Mouse (Mus musculus): ENCODE data around the gene Ruvbl1.
A peak's percentile ranks its signal among the peaks of the same experiment; 100 is the strongest.

Ruvbl1 gene

DNA sequence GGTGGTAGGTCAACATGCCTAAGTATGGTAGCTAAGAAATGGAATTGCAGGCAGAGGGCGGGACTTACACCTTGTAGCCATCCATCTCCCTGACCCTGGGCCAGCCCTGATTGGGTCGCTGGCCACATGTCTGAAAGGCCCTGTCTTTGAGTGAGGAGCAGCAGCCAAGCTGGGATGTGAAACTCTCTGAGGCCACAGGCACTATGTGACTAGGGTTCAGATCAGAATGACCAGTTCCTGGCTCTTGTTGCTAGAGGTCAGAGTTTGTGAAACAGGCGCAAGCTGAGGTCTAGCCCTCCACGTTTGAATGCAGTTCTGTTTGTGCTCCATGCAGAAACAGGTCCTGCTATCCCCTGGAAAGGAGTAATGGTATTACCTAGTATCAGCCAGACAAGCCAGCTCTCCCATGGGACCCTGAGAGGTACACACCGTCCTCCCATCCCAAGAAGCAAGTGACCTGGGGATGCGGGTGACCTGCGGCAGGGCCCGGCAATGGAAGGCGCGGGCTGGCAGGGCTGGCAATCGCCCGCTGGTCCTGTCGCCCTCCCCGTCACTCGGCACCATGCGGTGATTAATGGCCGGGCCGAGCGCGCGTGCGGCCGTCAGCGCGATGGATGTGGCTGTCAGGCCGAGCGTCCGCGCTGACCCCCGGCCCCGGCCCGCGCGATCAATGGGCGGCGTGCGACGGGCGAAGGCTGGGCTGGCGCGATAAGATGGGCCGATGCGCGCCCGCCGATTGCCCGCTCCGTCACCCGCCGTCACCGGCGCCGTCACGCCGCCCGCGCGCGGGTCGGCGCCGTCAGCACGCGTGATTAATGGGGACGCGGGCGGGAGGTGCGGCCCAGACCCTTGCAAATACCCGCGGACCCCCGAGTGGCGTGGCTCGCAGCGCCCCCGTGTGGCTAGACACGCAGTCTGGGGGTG, 34.5 kb downstream of the Ruvbl1 start:
- peak; percentile 79 for DNase-seq

DNA sequence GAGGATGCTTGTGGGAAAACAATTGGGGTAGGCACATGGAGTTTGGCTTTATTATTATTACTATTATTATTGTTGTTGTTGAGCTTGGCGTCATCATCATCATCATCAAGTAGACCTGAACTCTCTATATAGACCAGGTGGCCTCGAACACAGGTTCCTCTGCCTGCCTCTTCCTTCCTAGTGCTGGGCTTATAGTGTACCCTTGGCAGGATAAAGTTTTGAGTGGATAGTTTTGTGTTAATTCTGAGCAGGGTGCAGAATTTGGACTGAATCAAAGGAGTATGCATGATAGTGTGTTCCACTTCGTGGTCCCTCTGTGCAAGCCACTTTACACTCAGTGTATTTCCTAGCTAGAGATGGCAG, 35.2 kb downstream of the Ruvbl1 start:
- DNase-seq, result no peak

DNA sequence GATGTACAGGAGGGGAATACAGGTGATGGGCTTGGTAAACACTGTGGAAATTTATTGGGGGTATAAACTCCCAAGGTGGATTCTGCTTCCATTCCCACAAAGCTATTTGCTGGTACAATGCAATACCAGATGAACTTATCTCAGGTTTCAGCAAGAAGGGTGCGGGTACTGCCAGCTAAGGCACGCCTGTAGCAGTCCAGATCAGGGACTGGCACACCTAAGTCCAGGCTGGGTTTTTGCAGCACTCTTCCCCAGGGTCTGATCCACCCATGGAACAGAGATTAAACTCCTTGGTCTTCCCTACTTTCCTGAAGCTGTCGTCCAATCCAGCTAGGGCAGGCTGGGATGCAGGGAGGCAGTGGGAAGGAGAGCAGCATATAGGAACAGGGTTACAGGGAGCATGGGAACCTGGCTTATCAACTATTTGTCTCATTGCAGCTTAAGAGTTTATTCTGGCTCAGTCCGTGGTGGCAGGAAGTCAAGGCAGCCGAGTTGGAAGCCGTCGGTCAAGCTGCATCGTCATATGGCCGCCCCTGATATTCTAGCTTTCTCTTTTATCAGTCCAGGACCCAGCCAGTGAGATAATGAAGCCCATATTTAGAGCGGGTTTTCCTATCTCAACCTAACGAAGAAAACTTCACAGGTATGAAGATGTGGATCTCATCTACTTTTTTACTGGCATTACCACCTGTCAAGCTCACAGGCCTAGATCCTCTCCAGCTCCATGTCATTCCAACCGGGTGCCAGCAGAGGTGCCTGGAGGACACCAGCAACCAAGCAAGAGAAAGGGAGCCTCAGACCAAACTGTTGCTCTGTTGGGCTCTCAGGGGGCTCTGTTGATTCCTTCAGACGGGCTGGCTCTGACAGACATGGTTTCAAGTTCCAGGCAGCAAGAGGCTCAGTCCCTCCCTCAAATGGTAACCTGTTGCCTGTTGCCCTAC, 37.1 kb downstream of the Ruvbl1 start:
- DNase-seq, result no peak

DNA sequence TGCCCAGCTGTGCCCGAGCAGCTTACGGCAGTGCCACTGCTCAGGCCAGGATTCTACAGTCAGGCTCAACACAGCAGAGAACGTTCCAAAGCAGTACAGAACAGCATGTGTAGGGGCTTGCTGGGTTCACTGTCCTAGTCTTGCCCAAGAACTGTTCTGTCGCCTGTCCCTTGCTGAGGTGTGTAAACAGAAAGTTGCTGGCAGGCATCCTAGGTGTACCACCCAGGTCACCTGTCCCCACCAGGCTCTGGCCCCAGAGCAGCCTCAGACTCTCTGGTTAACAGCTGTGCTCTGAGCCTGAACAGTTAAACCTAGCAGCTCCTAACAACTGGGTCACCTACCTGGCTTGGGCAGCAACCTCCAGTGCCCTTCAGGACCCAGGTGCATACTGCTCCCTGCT, 37.8 kb downstream of the Ruvbl1 start:
- DNase-seq, result no peak

DNA sequence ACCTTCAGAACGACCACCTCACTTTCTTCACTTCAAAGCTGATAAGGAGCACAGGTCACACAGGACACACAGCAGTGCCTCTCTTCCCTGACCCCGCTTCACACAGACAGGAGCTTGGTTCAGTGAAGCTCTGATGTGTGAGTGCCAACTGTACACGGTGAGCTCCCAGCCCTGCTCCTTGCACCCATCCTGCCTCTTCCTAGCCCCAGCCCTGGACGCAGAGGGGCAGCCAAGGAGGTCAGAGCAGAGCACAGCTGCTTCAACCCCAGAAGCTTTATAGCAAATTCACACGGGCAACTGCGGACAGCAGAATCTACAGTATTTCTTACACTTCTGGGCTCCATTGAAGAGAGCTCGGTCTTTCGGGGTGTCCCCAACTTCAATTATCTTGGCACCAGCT, 48.8 kb downstream of the Ruvbl1 start:
- no peak for DNase-seq

DNA sequence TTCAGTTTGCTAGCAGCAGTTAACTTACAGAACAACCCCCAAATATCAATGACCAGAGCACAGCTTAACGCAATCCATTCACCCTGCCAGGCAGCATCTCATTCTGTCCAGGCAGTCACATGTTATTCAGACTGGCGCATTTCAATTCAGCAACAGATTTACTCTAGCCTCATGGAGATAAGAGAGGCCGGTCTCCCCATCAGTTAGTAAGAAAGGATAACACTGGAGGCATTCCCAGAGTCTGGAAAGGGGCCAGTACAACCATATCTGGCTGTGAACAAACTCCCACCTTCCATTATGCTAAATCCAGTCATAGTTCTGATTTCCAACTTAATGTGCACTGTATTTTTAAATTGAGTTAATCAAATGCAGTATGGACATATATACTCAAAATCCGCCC, 49.3 kb downstream of the Ruvbl1 start:
- no peak for DNase-seq

DNA sequence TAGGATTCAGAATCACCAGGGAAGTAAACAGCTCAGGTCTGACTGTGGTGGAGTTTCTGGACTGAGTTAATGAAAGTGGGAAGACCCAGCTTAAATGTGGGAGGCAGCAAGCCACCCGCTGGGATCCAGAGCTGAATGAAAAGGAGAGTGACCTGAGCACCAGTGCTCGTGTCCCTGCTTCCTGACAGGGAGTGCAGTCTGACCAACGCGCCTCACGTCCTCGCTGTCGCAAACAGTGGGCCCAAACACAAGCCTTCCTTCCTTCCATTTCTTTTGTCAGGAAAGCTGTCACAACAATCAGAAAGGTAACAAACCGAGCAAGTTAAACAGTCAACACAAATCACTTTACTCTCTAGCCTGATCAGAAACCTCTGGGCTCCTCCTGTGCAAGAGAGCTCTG, 50.8 kb downstream of the Ruvbl1 start:
- DNase-seq, result no peak

DNA sequence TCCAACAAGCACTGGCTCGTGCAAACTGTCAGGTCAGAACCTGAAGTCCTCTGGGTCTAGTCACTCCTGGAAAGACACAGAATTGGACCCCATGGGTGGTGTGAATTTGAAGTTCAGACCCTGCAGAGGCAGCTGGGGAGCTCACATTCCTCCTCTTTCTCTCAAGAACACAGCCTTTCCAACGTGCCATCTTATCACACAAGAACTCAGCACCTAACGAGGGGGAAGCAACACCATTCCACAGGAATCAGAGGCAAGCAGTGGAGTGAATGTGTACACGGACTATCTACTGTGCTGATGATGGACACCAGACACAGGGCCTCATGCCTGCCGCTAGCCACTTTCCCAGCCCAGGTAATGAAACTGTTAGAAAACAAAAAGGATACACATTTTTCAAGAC, 51.5 kb downstream of the Ruvbl1 start:
- no peak for DNase-seq

DNA sequence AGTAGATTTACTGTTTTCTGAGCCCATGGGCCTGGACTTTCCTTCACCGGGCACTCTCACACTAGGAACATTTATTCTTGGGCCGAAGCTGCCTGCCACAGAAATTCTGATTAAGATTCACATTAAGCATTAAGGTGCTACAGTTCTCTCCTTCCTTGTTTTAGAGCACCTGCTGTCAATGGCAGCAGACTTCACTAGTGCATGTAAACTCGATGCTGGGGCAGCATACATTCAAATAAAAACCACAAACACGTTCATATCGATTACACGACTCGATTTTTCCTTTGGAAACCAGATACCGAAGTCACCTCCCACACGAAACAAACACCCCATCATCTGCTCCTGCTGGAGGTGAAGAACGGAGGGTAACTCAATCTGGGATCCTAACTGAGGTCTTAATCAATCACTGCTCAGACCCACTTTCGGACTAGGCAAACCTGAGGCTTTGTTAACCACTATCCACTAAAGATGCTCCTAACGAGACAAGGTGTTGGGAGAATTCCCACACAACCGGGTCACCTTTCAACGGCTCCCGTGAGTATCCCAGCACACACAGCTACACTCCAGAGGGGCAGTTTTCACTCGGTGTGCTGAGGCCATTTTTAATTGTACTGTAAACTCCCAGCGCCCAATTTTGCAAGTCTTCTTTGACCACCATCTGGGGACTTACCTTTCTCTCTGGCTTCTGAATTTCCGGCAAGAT, 52.6 kb downstream of the Ruvbl1 start:
- no peak for DNase-seq

DNA sequence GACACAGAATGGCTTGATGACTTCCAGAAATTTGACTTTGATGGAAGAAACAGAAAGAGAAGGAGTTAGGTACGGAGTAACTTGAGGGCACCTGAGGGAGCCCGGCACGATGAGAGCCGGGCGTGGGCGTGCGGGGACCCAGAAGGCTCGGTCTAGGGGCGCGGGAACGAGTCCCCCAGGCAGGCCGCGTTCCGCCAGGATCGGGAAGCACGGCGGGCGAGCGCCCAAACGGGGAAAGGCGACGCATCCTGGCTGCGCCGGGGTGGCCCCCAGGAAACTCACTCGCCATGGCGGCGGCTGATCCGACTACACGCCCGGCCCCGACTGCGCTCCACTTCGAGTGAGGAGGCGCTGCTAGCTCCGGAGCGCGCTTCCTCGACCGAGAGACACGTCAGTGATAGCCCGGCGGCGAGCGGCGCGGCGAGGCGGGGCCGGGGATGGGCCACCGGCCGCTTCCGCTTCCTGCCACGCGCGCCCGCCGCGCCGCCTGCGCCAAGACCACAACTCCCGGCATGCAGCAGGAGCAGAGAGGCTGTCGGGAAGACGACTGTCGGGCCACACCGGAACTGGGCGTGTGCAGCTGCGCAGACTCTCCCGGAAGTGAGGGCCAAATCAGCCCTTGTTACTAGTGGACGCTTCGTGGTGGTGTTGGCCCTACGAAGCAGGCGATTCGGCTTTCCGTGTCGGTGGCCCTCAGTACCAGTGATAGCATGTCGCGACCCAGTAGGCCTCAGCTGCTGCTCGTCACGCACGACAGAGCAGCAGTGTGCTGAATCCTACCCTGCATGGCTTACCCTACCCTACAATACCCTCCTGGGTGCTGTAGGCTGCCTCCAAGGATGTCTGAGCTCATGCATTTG, 53.4 kb downstream of the Ruvbl1 start, which contains the start of gene Sec61a1:
TSS of gene Sec61a1 (minus strand) at position 502 of the 860 bp plus-strand sequence.
- DNase-seq, result peak; percentile 96

DNA sequence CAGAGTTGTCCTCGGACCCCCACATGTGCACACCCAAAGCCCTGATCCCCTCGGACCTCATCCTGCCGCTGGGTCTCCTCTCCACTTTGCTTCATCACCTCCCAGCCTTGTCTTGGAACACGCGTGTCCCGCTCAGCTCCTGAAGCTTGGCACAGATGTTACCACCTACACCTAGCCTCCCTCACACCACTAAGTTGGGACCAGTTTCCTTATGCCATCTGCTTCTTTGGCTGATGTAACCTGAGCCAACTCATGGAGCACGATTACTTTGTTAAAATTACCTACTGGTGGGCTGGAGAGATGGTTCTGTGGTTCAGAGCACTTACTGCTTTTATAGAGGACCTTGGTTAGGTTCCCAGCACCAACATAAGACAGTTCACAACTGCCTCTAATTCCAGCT, 56.6 kb downstream of the Ruvbl1 start:
- no peak for DNase-seq

DNA sequence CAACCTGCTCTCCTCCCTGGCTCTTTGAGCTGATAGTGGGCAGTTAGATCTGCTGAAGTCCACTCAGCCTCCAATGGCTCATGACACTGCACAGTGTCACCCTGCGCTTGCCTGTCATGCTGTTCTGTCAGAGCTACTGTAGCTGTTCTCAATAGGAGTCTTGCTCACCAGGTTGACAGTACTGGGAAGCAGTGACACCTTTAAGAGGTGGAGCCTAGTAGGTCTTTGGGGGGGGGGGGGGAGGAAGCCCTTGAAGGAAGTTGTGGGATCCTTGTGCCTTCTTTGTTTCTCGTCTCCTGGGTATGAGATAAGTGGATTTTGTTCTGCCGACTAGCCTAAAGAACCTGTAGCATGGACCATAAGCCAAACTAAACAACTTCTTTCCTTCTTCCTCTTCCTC, 57.4 kb downstream of the Ruvbl1 start:
- DNase-seq, result no peak

DNA sequence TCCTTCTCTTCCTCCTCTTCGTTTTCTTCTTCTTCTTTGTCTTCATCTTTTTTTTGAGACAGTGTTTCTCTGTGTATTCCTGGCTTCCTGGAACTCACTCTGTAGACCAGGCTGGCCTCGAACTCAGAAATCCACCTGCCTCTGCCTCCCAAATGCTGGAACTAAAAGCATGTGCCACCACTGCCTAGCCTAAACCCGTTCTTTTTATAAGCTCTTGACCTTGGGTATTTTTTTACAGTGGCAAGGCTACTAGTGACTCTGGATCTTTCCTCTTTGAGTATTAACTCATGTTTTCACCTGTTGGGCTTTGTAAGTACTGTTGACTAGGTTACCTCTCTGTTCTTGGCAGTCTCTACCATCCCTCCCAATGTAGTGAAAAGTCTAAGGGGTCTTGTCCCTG, 57.8 kb downstream of the Ruvbl1 start:
- DNase-seq, result no peak

DNA sequence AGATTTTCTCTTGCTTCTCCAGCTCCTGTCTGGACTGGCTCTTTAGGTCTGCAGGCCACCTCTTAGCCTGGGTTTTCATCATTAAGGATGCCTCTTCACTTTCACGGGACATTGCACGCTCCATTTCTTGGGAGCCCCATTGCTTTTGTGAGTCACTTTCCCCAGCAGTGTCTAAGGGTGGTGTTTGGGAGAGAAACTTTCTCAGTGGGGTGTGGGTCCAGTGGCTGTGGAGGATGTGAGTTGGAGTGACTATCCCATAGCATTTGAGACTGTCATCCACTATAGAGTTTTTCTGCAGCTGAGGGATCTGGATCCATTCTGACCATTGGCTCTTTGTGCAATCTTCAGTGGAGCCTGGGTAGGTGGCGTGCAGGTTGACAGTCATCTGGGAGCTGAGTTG, 58.2 kb downstream of the Ruvbl1 start:
- DNase-seq, result no peak

DNA sequence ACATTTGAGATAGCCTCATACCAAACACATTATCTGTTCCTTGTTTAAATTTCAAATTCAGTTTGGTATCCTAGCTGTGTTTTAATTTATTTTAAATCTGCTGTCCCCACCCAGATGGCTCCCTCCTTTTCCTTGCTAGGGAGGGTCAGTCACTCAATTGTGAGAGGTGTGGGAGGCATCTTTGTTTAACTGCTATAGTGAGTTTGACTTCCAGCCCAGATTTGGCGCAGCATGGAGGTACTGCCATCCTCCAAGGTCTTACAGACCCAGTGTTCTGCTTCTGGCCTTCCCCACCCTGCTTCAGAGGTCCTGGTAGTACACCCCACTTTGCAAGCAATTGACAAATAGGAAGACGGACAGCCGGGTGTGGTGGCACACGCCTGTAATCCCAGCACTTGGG, 58.8 kb downstream of the Ruvbl1 start:
- no peak for DNase-seq

DNA sequence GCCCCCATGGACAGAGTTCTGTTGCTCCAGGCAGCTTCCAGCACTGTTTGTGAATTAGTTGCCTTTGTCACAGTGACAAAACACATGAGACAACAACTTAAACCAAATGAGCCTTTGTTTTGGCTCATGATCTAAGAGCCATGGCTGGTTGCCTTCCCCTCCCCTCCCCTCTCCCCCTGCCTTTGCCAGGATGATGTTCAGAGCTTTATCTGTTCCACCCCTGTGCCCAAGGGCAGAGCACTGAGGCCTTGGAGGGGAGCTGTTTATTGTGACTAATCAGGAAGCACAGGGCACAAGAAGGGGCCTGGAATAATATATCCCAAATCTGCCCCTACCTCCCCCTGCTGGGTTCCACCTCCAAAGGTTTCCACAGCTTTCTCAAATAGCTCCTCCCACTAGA, 65.1 kb downstream of the Ruvbl1 start:
- no peak for DNase-seq

DNA sequence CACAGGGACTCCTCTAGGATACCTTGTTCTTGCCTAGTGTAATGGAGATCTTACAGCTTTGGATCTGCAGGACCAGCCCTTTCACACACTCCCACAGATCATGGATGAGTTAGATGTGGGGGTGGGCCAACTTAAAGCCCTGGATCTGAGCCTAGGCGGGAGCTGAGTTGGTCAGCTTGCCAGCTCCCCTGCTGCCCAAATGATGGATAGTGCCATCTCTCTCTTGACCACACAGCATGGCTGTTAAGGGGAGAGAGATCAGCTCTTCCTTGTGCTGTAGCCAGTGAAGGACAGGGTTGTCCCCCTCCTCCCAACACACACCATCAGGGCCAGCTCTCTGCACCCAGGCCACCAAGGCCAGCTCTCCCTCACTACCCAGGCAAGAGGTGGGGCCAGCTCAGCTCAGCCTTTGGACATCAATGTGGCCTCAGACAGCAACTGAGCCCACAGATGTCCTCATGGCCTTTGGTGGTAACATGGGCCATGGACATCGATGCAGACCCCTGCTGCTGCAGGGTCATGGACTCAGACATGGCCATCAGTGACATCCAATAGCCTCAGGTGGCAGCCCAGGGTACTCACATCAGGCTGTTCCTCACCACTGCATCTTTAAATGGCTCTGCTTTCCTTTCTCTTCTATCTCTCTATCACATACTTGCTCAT, 75.0 kb downstream of the Ruvbl1 start:
- DNase-seq, result no peak

DNA sequence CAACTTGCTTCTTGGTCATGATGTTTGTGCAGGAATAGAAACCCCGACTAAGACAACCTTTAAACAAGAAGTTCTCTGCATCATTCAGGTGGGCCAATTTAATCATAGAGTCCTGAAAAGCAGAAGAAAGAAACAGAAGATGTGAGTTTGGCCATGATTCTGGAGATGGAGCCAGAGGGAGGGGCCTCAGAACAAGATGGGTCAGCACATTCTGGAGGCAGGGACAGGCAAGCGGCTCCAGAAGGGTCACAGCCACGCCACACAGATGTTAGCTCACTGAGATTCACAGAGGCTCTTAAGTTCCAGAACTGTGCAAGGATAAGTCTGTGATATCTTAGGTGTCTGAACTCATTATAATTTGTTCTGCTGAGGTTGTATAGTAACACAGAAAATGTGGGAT, 79.0 kb downstream of the Ruvbl1 start:
- DNase-seq, result no peak

DNA sequence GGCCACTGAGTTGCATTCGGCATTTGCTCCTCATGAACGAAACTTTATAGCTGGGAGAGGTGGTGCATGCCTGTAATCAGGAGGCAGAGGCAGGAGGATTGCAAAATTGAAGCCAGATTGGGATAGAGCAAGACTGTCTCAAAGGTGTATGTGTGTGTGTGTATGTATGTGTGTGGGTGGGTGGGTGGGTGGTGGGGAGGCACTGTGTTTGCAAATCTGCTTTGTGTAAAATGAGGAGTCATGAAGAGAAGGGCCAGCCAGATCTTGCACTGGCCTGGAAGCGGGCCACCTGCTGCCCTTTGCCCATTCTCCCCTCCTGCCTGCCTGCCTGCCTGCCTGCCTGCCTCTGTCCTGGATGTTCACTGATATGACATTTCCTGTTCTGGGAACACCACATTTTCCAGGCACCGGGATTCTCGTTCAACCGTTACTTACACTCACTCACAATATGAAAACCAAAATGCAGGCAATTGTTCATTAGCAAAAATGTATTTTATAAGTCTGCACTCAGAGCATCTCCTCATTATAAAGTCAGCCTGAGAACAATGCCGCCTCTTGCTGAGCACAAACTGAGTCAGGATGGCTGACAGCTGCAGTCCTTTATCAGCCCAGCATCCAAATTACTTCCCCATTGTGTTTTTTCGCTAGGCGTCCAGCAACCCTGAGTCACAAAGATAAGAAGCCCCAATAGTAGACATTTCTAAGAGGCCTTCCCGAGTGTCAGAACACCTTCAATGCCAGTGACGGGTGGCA, 79.6 kb downstream of the Ruvbl1 start:
- no peak for DNase-seq

DNA sequence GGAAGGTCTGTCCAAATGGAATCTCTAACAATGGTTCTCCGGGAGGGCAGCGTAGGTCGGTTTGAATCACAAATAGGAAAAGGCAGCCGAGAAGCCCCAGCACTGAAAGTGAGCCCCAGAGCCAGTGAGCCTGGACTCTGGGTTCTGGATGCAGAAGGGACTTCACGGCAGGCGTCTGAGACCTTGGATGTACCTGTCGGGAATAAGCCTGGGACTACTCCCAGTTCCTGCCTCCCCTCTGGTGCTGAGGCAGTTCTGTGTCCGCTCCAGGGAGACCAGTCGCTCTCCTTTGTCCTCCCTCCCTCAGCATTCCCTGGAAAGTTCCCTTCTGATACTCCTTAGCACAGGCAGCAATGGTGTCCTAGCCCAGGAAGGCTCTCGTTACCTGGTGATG, 80.2 kb downstream of the Ruvbl1 start:
- DNase-seq, result no peak

All from cerebellum, adult 11-12 months (tissue).